In genomic region chr11:52163926-52164325, GRCm38 (mm10) we compare ENCODE assay signal across 12 mouse cellular contexts. TPM values are rescaled to one million over a fixed set of nuclear protein-coding genes. Genes with fewer than 3 reads are reported as not detected.
DNase-seq lines count a peak whose midpoint lies in the region; ATAC-seq and TF ChIP-seq lines count a peak whose summit lies in the region.
"Had no signal": no experiment of that assay in that cellular context is flagged by ENCODE, and none has a peak within 500 bp of the region (broad histone marks: within the 10 kb centered on the region; RNA-seq: fewer than 3 reads in every experiment).

No protein-coding gene starts in this region.

- H3K27me3 ChIP-seq in kidney, adult 2 months (replicated peaks; ENCODE audit: control insufficient read depth, insufficient read depth, low read length): peaks cover 5% of the 10 kb centered on the region; the same call in 1 of the 2 replicates
- no peaks in the 10 kb centered on the region for H3K27me3 ChIP-seq in kidney, embryonic 14.5 days (ENCODE audit: control insufficient read depth, insufficient read depth, low read length)

- H3K9ac ChIP-seq in kidney, embryonic 14.5 days (ENCODE audit: low read depth, low read length): no peak overlapping the region
- H3K9ac ChIP-seq: hindbrain, embryonic 15.5 days had no signal

- TF ChIP-seq POLR2A in kidney, adult 2 months (IDR thresholded peaks at IDR 0.05; ENCODE audit: low read depth, low read length): no peak

- peak; percentile 77 for DNase-seq in kidney, adult 2 months
- peak; percentile 63 to 83 for DNase-seq in adrenal gland, postnatal 36 days
- peak; percentile 53 for DNase-seq in heart, postnatal 4 days
- DNase-seq in lung, postnatal 10 days: peak; percentile 73
- no peak for DNase-seq in spleen, postnatal 36 days (ENCODE audit: low spot score in 2 of 2)
- DNase-seq in right cerebral cortex, adult 2 months (ENCODE audit: low spot score in 2 of 2): no peak
- DNase-seq in thymus, postnatal 0 days (ENCODE audit: low spot score): no peak
- DNase-seq: cerebellum, adult 9-11 months had no signal

- H3K4me2 ChIP-seq in kidney, embryonic 14.5 days (replicated peaks; ENCODE audit: low read depth, low read length): no peak overlapping the region
- H3K4me2 ChIP-seq: hindbrain, embryonic 15.5 days; midbrain, embryonic 11.5 days had no signal

- WGBS in kidney, adult 2 months: 38% methylated on average over 10 of the region's 10 CpGs
- 34% methylated on average over 10 of the region's 10 CpGs for WGBS in kidney, embryonic 14.5 days

- H3K4me1 ChIP-seq in kidney, adult 2 months (ENCODE audit: control insufficient read depth, insufficient read depth, low read length): no peaks in the 10 kb centered on the region
- H3K4me1 ChIP-seq in kidney, embryonic 14.5 days (ENCODE audit: control insufficient read depth, insufficient read depth, low read length): no peaks in the 10 kb centered on the region

- no peak overlapping the region for H3K4me3 ChIP-seq in kidney, adult 2 months (ENCODE audit: insufficient read depth, low read depth, low read length)
- H3K4me3 ChIP-seq in kidney, embryonic 14.5 days (ENCODE audit: low read length): no peak overlapping the region
- H3K4me3 ChIP-seq: hindbrain, embryonic 15.5 days had no signal

- ATAC-seq in kidney, embryonic 14.5 days (ENCODE audit: low FRiP score, low TSS enrichment): no peak

- no peak overlapping the region for H3K27ac ChIP-seq in kidney, adult 2 months (ENCODE audit: insufficient read depth, low read depth, low read length)
- H3K27ac ChIP-seq in kidney, embryonic 14.5 days (ENCODE audit: low read depth, low read length): no peak overlapping the region
- H3K27ac ChIP-seq: hindbrain, embryonic 15.5 days had no signal

- no peak for TF ChIP-seq CTCF in kidney, adult 2 months (conservative IDR thresholded peaks at IDR 0.05; ENCODE audit: insufficient read depth, insufficient read length, low read depth, low read length)

- no peaks in the 10 kb centered on the region for H3K9me3 ChIP-seq in kidney, embryonic 14.5 days (ENCODE audit: control insufficient read depth, low read length)
- H3K9me3 ChIP-seq: hindbrain, embryonic 15.5 days had no signal

- H3K36me3 ChIP-seq in kidney, adult 2 months (ENCODE audit: control insufficient read depth, insufficient read depth, low read length): no peaks in the 10 kb centered on the region
- no peaks in the 10 kb centered on the region for H3K36me3 ChIP-seq in kidney, embryonic 14.5 days (ENCODE audit: control insufficient read depth, insufficient read depth, low read length)
- H3K36me3 ChIP-seq: hindbrain, embryonic 15.5 days had no signal

RNA-seq across cellular contexts. Expression of gene Olfr1373, which starts 18.6 kb away (rescaled TPM):
- not detected in 2 replicates for polyA plus RNA-seq in kidney, adult 2 months (2012; rRNA removed)
- polyA plus RNA-seq in kidney, embryonic 14.5 days (2014; fragmentation: Nextera tagmentation; extraction: Ambion mirVana): not detected in 2 replicates
- not detected for total RNA-seq in adrenal gland, postnatal 36 days (2021)
- not detected for total RNA-seq in heart, postnatal 4 days (2021)
- polyA plus RNA-seq in thymus, postnatal 0 days (2015; fragmentation: Nextera tagmentation; extraction: Ambion mirVana): not detected in 2 replicates
- total RNA-seq: left cerebral cortex, adult 8-10 months had no signal
- polyA plus RNA-seq: hindbrain, embryonic 15.5 days; midbrain, embryonic 11.5 days had no signal

RNA-seq across cellular contexts. Expression of gene Olfr1371, which starts 49.9 kb away (rescaled TPM):
- polyA plus RNA-seq in kidney, adult 2 months (2012; rRNA removed): not detected in 2 replicates
- polyA plus RNA-seq in kidney, embryonic 14.5 days (2014; fragmentation: Nextera tagmentation; extraction: Ambion mirVana): not detected in 2 replicates
- total RNA-seq in adrenal gland, postnatal 36 days (2021): not detected
- total RNA-seq in heart, postnatal 4 days (2021): not detected
- polyA plus RNA-seq in thymus, postnatal 0 days (2015; fragmentation: Nextera tagmentation; extraction: Ambion mirVana): not detected in 2 replicates
- total RNA-seq: left cerebral cortex, adult 8-10 months had no signal
- polyA plus RNA-seq: hindbrain, embryonic 15.5 days; midbrain, embryonic 11.5 days had no signal

Comparison
In these comparisons a context has a peak if more than half of its experiments do, and no peak if none do; other contexts are left out.
1. DNase-seq: peak in kidney, adult 2 months (single experiment), adrenal gland, postnatal 36 days (2 of 2), heart, postnatal 4 days (single experiment) and lung, postnatal 10 days (single experiment); none in spleen, postnatal 36 days (0 of 2), right cerebral cortex, adult 2 months (0 of 2) and thymus, postnatal 0 days (single experiment).